Mouse (Mus musculus): Measurements from ENCODE around the gene Eif4b. TPM values are rescaled to one million over a fixed set of nuclear protein-coding genes. Genes with fewer than 3 reads are reported as not detected.

Gene Eif4b
- polyA plus RNA-seq, 2 experiments = 133 to 199 TPM

DNA sequence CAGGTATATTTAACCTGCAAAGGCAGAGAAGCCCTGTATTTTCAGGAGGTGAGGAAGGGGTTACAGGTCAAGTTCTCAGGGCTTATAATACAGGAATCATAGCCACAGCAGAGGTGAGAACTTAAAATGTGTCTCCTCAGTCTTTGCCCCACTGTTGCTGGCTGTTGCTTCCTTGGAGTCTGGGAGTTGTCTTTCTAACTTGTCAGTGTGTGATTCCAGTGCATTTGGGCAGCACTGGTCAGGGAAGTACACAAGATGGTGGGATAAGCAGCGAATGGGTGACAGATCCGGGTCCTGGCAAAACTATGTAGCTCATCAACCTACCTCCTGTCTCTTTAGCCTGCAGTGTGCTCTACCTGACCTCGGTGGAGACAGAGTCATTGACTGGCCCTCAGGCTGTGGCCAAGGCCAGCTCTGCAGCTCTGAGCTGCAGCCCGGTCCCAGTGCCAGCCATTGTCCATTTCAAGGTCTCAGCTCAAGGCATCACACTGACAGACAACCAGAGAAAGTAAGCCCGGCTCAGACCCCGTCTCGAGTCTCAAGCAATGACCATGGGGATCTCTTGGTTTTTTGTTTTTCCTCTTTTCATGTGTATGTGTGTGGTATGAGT is 41.2 kb downstream of the Eif4b start:
- no peak for DNase-seq (ENCODE audit: low spot score)
- Histone ChIP-seq H3K4me2 (replicated peaks; ENCODE audit: low read depth, low read length, severe bottlenecking) (no peak overlapping the region), H3K27ac (replicated peaks; ENCODE audit: low read depth, low read length) (no peak overlapping the region), H3K4me3 (replicated peaks; ENCODE audit: low read length) (no peak overlapping the region), H3K9me3 (ENCODE audit: control insufficient read depth, low read length) (no peaks in the 10 kb centered on the region), H3K9ac (ENCODE audit: low read depth, low read length, severe bottlenecking) (no peak overlapping the region; the same call in 1 of the 2 replicates), H3K4me1 (ENCODE audit: control insufficient read depth, insufficient read depth, low read length) (no peaks in the 10 kb centered on the region), H3K36me3 (ENCODE audit: control insufficient read depth, insufficient read depth, low read length) (peaks cover 98% of the 10 kb centered on the region), H3K27me3 (ENCODE audit: control insufficient read depth, insufficient read depth, low read length) (no peaks in the 10 kb centered on the region)
- no peak for ATAC-seq (ENCODE audit: low FRiP score, low read depth)
- 85% methylated on average over 7 of the region's 7 CpGs for WGBS
- no peak for TF ChIP-seq POLR2A (IDR thresholded peaks at IDR 0.05; ENCODE audit: borderline replicate concordance, extremely low read depth, insufficient read depth, insufficient read length)

DNA sequence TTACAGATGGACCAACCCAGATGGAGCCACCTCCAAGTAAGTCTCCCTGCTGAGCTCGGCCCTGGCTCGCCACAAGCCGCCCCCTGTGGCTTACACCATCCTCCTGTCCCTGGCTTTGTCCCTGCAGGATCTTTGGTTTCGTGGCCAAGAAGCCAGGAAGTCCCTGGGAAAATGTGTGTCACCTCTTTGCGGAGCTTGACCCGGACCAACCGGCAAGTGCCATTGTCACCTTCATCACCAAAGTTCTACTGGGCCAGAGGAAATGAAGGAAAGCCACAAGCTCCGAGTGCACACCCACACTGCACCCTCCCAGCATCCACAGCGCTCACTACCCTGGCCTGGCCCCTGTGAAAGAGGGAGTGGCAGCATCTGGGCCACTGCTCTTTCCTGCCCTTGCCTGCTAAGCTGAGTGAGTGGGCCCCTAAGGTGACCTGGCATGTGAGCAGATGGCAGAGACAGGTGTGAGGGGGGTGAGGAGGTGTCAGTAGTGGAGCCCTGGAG is 42.2 kb downstream of the Eif4b start:
- no peak for TF ChIP-seq POLR2A (IDR thresholded peaks at IDR 0.05; ENCODE audit: borderline replicate concordance, extremely low read depth, insufficient read depth, insufficient read length)
- H3K9ac ChIP-seq (ENCODE audit: low read depth, low read length, severe bottlenecking) = no peak overlapping the region
- no peak overlapping the region for H3K4me3 ChIP-seq (replicated peaks; ENCODE audit: low read length)
- peaks cover 96% of the 10 kb centered on the region for H3K36me3 ChIP-seq (ENCODE audit: control insufficient read depth, insufficient read depth, low read length)
- no peaks in the 10 kb centered on the region for H3K9me3 ChIP-seq (ENCODE audit: control insufficient read depth, low read length)
- H3K4me2 ChIP-seq (replicated peaks; ENCODE audit: low read depth, low read length, severe bottlenecking) = no peak overlapping the region
- ATAC-seq (ENCODE audit: low FRiP score, low read depth) = no peak
- H3K27ac ChIP-seq (replicated peaks; ENCODE audit: low read depth, low read length) = no peak overlapping the region
- no peaks in the 10 kb centered on the region for H3K4me1 ChIP-seq (ENCODE audit: control insufficient read depth, insufficient read depth, low read length)
- no peak for DNase-seq (ENCODE audit: low spot score)
- WGBS = 79% methylated on average over 9 of the region's 9 CpGs
- no peaks in the 10 kb centered on the region for H3K27me3 ChIP-seq (ENCODE audit: control insufficient read depth, insufficient read depth, low read length)

DNA sequence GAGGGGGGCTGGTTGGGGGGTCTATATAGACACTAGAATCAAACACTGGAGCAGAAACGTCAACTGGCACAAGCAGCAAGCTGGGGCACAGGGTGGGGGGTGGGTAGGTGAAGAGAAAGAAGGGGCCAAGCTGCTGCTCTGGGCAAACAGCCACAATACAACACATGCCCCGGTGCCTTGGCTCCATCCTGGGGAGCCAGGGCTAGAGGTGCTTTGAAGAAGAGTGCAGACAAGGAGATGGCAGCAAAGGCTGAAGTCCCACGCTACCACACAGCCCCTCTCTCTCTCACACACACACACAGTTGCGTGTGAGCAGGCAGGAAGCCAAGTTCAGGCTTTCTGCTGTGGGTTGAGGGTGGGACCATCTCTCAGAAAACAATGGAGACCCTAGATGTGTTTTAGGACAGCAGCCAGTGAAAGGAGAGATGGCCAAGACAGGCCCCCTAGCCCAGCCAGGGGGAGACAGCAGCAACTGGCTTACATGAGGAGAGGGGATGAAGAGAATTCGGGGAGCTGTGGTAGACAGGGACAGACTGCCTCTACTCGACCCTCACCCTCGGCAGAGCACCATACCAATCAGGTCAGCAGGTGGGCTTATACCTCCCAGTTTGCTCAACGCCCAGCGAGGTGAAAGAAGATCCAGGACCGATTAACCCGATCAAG is 43.3 kb downstream of the Eif4b start:
- peaks cover 96% of the 10 kb centered on the region for H3K36me3 ChIP-seq (ENCODE audit: control insufficient read depth, insufficient read depth, low read length)
- ATAC-seq (ENCODE audit: low FRiP score, low read depth) (no peak), DNase-seq (ENCODE audit: low spot score) (no peak)
- H3K4me2 ChIP-seq (replicated peaks; ENCODE audit: low read depth, low read length, severe bottlenecking) = no peak overlapping the region
- no peaks in the 10 kb centered on the region for H3K4me1 ChIP-seq (ENCODE audit: control insufficient read depth, insufficient read depth, low read length)
- no peak overlapping the region for H3K4me3 ChIP-seq (replicated peaks; ENCODE audit: low read length)
- H3K27ac ChIP-seq (replicated peaks; ENCODE audit: low read depth, low read length) = no peak overlapping the region
- no peak for TF ChIP-seq POLR2A (IDR thresholded peaks at IDR 0.05; ENCODE audit: borderline replicate concordance, extremely low read depth, insufficient read depth, insufficient read length)
- no peaks in the 10 kb centered on the region for H3K27me3 ChIP-seq (ENCODE audit: control insufficient read depth, insufficient read depth, low read length)
- no peak overlapping the region for H3K9ac ChIP-seq (ENCODE audit: low read depth, low read length, severe bottlenecking)
- 81% methylated on average over 11 of the region's 11 CpGs for WGBS
- no peaks in the 10 kb centered on the region for H3K9me3 ChIP-seq (ENCODE audit: control insufficient read depth, low read length)

DNA sequence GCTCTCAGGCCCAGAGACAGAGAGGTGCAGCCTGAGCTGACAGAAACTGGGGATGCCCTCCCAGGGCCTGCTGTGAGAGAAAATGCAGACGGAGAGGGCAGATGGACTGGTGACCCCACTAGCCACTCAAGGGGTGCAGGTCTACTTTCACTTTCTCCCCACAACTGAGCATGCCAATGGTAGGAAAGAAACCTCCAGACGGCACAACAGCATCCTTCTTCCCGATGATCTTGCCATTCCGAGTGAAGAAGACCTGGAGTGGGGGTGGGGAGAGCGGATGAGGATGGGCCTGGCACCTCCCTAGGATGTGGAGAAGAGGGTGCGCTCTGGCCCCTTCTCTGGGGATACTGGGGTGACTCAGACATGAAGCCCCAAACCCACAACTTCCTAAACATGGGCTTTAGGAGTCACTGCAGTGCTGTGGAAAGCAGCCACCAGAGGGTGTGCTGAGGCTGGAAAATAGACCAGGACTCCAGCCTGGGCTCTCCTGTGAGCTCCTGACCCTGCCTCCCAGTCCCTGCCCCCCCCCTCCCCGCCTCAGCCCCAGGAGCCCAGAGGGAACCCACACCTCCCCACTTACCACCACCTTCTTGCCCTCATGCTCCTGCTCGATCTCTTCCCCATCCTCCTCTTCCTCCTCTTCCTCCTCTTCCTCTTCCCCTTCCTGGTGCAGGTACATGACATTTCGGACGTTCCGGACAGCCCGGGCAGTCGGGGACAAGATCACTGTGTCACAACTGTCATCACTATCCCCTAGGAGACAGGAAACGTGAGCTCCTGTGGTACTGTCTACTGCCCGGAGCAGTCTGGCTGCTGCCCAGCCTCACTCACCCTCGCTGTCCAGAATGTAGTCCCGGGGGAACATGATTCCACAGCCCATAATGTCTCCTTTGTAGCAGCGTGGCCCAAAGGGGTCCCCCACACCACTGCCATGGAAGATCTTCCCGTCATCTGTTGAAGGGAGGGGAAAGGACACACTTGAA is 44.2 kb downstream of the Eif4b start:
- TF ChIP-seq POLR2A (IDR thresholded peaks at IDR 0.05; ENCODE audit: borderline replicate concordance, extremely low read depth, insufficient read depth, insufficient read length) = no peak
- no peak overlapping the region for H3K4me3 ChIP-seq (replicated peaks; ENCODE audit: low read length)
- no peaks in the 10 kb centered on the region for H3K4me1 ChIP-seq (ENCODE audit: control insufficient read depth, insufficient read depth, low read length)
- H3K27ac ChIP-seq (replicated peaks; ENCODE audit: low read depth, low read length) = no peak overlapping the region
- H3K4me2 ChIP-seq (replicated peaks; ENCODE audit: low read depth, low read length, severe bottlenecking) = no peak overlapping the region
- no peak overlapping the region; the same call in 1 of the 2 replicates for H3K9ac ChIP-seq (ENCODE audit: low read depth, low read length, severe bottlenecking)
- WGBS = 82% methylated on average over 19 of the region's 19 CpGs
- H3K27me3 ChIP-seq (ENCODE audit: control insufficient read depth, insufficient read depth, low read length) = no peaks in the 10 kb centered on the region
- ATAC-seq (ENCODE audit: low FRiP score, low read depth) = no peak
- no peaks in the 10 kb centered on the region for H3K9me3 ChIP-seq (ENCODE audit: control insufficient read depth, low read length)
- no peak for DNase-seq (ENCODE audit: low spot score)
- peaks cover 93% of the 10 kb centered on the region for H3K36me3 ChIP-seq (ENCODE audit: control insufficient read depth, insufficient read depth, low read length)

DNA sequence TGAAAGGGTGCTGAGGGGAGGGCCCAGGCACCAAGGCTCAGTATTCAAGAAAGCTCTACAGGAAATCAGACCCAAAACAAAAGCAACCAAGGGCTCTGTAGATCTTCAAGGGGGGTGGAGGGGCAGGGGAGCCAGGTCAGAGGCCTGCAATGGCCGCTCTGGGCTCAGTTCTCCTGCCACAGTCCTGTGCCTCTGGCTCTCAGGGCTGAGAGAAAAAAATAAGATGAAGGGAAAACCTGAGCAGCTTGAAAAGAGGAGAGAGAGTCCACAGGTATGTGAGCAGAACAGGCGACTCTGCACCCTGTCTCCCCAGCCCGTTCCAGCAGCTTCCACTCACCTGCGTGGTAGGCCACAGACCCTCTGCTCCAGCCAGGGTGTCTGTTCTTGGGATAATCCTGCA is 45.0 kb downstream of the Eif4b start:
- Histone ChIP-seq H3K27ac (replicated peaks; ENCODE audit: low read depth, low read length) (no peak overlapping the region), H3K4me1 (ENCODE audit: control insufficient read depth, insufficient read depth, low read length) (no peaks in the 10 kb centered on the region), H3K27me3 (ENCODE audit: control insufficient read depth, insufficient read depth, low read length) (no peaks in the 10 kb centered on the region), H3K36me3 (ENCODE audit: control insufficient read depth, insufficient read depth, low read length) (peaks cover 91% of the 10 kb centered on the region), H3K9me3 (ENCODE audit: control insufficient read depth, low read length) (no peaks in the 10 kb centered on the region), H3K9ac (ENCODE audit: low read depth, low read length, severe bottlenecking) (no peak overlapping the region), H3K4me2 (replicated peaks; ENCODE audit: low read depth, low read length, severe bottlenecking) (no peak overlapping the region), H3K4me3 (replicated peaks; ENCODE audit: low read length) (no peak overlapping the region)
- TF ChIP-seq POLR2A (IDR thresholded peaks at IDR 0.05; ENCODE audit: borderline replicate concordance, extremely low read depth, insufficient read depth, insufficient read length) = no peak
- DNase-seq (ENCODE audit: low spot score) = no peak
- ATAC-seq (ENCODE audit: low FRiP score, low read depth) = no peak
- 96% methylated on average over 4 of the region's 4 CpGs for WGBS
